Mouse (Mus musculus) thymus, adult 2 months (tissue): Measurements from ENCODE around the gene Foxk1.

Source experiments
- CTCF ChIP-seq: fragments of 200-500 bp; IDR thresholded peaks from 2 replicates; pipeline ENCODE4 v1.5.1; 2012; ENCODE audit warnings: mild to moderate bottlenecking, control low read depth, low read length, moderate library complexity, borderline replicate concordance; ENCODE audit not compliant: control insufficient read depth, poor library complexity, insufficient read depth; ENCODE audit errors: extremely low read depth
- POLR2A ChIP-seq: fragments of 200-500 bp; IDR thresholded peaks from 2 replicates; pipeline ENCODE4 v1.6.1; 2012; ENCODE audit warnings: mild to moderate bottlenecking, low read length, control low read depth, moderate library complexity; ENCODE audit not compliant: control insufficient read depth, poor library complexity, insufficient read depth; ENCODE audit errors: extremely low read depth

GRCm38 (mm10) chr5:142364095-142364494 lies 37.2 kb upstream of the Foxk1 start:
- TF ChIP-seq POLR2A: no peak
- TF ChIP-seq CTCF: no peak
